Mouse (Mus musculus) left cerebral cortex, postnatal 4 days (tissue): ENCODE data around the gene Gtpbp3. TPM values are rescaled to one million over a fixed set of nuclear protein-coding genes. Genes with fewer than 3 reads are reported as not detected.
"Not testable (repeated sequence)": the region's sequence is repeated elsewhere in the genome, so short reads cannot be mapped to it uniquely, and the experiment has no call there.

Experiments used
- DNase-seq: peaks from one replicate; pipeline ENCODE4 v3.0.0-alpha.2; 2022
- intact Hi-C: fragments of 180-260 bp; cut with DNase I; formaldehyde crosslinking; loops from one replicate; pipeline ENCODE4 v1.15.1; 2025
- total RNA-seq, 2 experiments: library from RNA; stranded (reverse); gene quantifications; 2 replicates each; pipeline ENCODE4 v1.2.3; 2021

The Gtpbp3 gene
- total RNA-seq, 2 experiments from 2014 or later = 23.0 to 24.1 TPM

DNA sequence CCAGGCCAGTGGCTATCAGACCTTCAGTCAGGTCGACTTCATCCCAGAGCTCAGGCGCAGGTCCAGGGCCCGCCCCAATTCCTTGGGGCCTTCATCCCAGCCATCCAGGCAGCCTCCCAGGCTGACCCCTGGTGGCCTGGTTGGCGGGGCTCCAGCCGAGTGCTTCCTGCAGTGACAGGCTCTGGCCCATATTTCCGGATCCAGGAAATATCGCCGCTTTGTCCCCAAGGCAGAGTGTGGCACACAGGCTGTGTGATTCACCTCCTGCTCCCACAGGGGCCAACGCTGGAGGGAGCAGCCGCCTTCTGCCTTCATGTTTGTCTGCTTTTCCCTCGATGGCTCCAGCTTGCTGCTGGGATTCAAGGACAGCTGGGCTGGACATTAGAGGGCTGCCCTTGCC lies 8.6 kb downstream of the Gtpbp3 start:
- peak; percentile 72 for DNase-seq
- intact Hi-C loops = no loop called here

- DNase-seq = no peak
- intact Hi-C loops = no loop called here
Measured at GRCm38 (mm10) chr8:71497077-71497645, 9.3 kb downstream of the Gtpbp3 start.

- intact Hi-C loops = no loop called here
- no peak for DNase-seq
Measured at GRCm38 (mm10) chr8:71497881-71498501, 10.1 kb downstream of the Gtpbp3 start.

- intact Hi-C loops = no loop called here
- no peak for DNase-seq
Measured at GRCm38 (mm10) chr8:71498816-71499690, 11.2 kb downstream of the Gtpbp3 start.

- DNase-seq = no peak
- intact Hi-C loops = no loop called here
Measured at GRCm38 (mm10) chr8:71504349-71504748, 16.4 kb downstream of the Gtpbp3 start.

DNA sequence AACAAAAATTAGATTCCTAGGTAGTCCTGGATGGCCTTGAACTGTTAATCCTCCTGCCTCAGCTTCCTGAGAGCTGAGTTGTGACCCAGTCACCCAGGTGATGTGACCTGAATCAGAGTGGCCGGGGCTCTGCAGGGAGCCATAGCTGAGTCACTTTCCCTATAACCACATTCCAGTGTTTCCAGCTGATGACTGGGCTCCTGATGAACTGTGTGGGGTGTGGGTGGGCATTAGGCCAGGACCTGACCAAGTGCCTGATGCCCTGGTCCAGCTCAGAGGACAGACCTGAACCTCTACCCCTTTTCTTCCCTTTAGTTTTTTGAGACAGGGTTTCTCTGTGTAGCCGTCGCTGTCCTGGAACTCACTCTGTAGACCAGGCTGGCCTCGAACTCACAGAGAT lies 17.4 kb downstream of the Gtpbp3 start:
- intact Hi-C loops = no loop called here
- no peak for DNase-seq

DNA sequence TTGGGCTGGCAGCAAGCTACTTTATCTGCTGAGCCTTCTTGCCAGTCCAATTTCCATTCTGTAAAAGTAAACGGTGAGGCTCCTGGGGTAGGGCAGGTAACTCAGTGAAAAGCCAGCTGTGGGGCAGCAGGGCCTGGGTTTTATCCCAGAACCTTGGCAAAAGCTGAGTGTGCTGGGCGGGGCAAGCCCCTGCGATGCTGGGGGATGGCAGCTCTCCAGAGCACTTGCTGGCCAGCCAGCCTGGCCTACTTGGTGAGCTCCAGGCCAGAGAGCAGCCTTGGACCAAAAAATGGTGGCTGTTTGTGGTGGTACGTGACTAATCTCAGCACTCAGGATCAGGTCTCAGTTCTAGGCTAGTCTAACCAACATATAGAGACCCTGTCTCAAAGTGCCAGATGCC lies 18.1 kb downstream of the Gtpbp3 start:
- DNase-seq = peak; percentile 47
- intact Hi-C loops = no loop called here

DNA sequence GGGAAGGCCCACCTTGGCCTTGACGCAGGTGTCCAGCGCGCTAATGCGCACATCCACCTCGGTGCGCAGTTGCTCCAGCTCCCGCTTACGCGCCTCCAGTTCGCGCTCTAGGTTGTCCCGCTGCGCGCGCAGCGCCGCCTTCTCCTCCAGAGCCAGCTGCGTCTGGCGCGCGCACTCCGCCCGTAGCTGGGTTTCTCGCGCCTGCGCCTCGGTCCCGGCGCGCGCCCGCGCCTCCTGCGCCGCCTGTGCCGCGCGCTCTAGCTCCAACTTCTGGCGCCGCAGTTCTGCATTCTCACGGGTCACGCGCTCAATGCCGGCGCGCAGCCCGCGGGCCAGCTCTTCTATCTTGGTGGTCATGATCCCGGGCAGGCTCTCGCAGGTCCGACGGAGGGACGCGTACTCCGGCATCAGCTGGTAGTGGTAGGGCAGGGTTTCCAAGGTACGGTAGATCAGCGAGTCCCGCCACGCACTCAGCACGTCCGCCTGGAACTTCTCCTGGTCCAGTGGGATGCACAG lies 19.7 kb downstream of the Gtpbp3 start:
- intact Hi-C loops = no loop called here

DNA sequence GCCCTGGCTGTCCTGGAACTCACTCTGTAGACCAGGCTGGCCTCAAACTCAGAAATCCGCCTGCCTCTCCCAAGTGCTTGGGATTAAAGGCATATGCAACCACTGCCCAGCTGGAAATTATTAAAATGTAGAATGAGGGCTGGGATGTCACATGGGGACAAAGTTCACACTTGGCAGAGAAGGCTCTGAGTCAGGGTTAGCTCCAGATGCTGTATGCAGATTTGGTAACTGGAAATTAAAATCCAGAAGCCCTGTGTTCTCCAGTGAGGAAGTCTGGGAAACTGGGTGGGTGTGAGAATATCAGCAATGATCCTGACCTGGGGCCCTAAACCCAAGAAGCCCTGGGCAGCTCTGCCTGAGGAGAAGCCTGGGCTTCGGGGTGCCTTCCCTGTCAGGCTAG lies 21.4 kb downstream of the Gtpbp3 start:
- intact Hi-C loops = no loop called here

More for the DNA sequence above, 19.7 kb downstream of the Gtpbp3 start:
- peak; percentile 72 for DNase-seq

DNA sequence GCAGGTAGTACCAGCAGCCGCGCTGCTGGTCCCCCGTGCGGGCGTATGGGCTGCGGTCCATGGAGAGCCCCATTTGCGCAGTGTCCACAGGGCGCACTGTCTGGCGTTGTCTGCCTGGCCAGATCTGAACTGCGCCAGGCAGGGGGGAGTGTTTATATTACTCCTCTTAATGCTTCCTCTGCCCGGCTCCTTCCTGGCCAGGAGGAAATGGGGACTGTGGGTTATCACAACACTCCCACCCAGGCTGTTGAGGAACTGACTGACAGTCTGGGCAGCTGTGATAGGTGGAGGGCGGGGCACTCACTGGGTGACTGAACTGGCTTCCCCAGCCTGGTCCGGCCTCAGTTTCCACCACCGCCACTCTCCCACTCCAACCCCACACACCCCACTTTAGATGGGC lies 23.7 kb downstream of the Gtpbp3 start, which contains the start of gene Plvap:
TSS of gene Plvap (minus strand) at position 109 of the 400 bp plus-strand sequence.
- DNase-seq = no peak
- intact Hi-C loops = no loop called here

More for the DNA sequence above, 21.4 kb downstream of the Gtpbp3 start:
- no peak for DNase-seq

- no peak for DNase-seq
- intact Hi-C loops = no loop called here
Measured at GRCm38 (mm10) chr8:71513018-71513754, 25.3 kb downstream of the Gtpbp3 start.

GRCm38 (mm10) chr8:71515043-71515442 lies 27.1 kb downstream of the Gtpbp3 start:
- no peak for DNase-seq
- intact Hi-C loops = no loop called here

GRCm38 (mm10) chr8:71516786-71517185 lies 28.9 kb downstream of the Gtpbp3 start:
- intact Hi-C loops = no loop called here
- no peak for DNase-seq

DNA sequence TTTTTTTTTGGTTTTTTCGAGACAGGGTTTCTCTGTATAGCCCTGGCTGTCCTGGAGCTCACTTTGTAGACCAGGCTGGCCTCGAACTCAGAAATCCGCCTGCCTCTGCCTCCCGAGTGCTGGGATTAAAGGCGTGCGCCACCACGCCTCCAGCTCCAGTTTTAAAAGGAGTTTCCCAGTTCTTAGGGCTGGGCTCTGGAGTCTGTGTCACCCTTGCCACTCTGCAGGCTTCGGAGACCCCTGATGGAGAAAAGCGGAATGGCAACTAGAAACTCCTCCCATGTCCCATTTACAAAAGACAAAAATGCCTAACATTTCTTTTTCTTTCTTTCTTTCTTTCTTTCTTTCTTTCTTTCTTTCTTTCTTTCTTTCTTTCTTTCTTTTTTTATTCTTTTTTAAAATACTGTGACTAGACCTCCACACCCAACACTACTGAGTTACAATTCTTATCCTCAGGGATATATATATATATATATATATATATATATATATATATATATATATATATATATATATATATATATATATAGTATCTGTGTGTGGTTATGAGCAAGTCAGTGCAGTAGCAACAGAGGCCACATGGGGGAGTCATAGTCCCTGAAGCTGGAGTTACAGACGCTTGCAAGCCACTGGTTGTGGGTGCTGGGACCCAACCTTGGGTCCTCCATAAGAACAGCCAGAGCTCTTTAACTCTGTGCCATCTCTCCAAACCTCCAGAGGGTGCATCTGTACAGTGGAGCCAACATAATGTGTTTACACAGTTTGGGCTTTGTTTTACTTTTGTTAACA lies 31.3 kb downstream of the Gtpbp3 start:
- peak; percentile 56 for DNase-seq
- intact Hi-C loops = not testable (repeated sequence)

DNA sequence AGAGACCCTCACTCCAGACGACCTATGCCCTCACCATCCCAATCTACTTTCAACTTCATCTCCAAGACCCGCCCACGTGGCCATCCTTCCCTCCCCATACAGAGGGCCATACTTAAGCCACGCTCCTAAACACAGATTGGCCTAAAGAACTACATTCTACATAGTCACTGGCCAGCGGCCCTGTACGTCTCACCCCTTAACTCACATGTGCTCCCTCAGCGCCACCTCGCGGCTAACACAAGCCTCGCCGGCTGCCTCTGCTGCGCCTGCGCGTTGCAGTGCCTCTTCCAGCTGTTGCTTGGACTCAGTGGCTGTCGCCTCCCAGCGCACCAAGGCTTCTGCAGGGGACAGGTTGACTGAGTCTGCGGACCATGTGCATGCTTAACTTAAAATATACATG lies 33.7 kb downstream of the Gtpbp3 start:
- DNase-seq = peak; percentile 95
- intact Hi-C loops = loop anchor here (10.0 kb wide), 1 partner anchor 77 kb away; no protein-coding TSS in a partner anchor

- intact Hi-C loops = loop anchor here (10.0 kb wide), 1 partner anchor 81 kb away; no protein-coding TSS in a partner anchor
- no peak for DNase-seq
Measured at GRCm38 (mm10) chr8:71525226-71526050, 37.5 kb downstream of the Gtpbp3 start, which contains the start of gene Ccdc194. Ccdc194 (minus strand) TSS chr8:71525711.

DNA sequence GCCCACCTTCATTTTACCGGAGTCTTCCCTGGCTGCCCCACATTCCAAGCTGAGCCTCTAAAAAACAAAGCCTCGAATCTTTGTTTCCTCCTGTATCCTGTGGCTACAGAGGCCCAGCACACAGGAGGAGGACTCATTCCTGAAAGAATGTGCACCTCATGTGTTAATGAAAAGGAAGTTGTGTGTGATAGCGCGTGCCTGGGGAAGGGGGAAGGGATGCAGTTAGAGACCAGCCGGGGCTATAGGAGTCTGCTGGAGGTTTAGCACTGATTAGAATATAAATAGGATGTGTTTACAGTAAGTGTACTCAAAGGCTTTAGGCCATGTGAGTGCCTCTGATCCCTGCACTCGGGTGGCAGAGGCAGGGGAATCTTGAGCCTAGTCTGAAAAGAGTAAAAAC lies 38.4 kb downstream of the Gtpbp3 start:
- no peak for DNase-seq
- intact Hi-C loops = loop anchor here (10.0 kb wide), 1 partner anchor 81 kb away; no protein-coding TSS in a partner anchor

DNA sequence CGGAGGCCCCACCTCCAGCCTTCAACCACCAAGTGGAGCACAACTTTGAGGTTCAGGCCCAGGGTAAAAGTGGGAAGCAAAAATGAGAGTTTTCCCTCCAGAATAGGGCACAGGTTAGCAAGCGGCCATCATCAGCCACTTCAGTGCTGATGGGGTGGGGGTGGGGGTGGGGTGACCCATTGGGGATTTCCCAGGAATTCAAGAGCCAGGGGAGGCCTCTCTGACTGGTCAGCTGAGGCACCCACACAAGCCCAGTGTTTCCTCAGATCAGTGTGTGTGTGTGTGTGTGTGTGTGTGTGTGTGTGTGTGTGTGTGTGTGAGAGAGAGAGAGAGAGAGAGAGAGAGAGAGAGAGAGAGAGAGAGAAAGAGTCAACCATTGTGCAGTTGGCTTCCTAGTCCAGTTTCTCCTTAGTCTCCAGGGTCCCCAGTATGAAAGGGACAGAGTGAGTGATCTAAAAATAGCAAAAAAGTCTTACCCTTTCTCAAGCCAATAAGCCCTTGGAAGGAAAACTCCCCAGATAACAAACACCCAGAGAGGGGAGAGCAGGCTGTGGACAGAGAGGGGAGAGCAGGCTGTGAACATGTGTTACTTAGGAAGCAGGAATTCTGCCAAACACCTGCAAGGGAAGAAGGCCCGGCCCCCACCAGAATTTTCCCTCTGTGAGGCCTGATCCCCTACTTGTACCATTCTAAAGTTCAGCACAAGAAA lies 39.4 kb downstream of the Gtpbp3 start:
- intact Hi-C loops = loop anchor here (10.0 kb wide), 1 partner anchor 83 kb away; no protein-coding TSS in a partner anchor
- DNase-seq = no peak
